Mouse (Mus musculus): ENCODE measurements around the gene Tubg1.
A peak's percentile ranks its signal among the peaks of the same experiment; 100 is the strongest.

The Tubg1 gene

DNA sequence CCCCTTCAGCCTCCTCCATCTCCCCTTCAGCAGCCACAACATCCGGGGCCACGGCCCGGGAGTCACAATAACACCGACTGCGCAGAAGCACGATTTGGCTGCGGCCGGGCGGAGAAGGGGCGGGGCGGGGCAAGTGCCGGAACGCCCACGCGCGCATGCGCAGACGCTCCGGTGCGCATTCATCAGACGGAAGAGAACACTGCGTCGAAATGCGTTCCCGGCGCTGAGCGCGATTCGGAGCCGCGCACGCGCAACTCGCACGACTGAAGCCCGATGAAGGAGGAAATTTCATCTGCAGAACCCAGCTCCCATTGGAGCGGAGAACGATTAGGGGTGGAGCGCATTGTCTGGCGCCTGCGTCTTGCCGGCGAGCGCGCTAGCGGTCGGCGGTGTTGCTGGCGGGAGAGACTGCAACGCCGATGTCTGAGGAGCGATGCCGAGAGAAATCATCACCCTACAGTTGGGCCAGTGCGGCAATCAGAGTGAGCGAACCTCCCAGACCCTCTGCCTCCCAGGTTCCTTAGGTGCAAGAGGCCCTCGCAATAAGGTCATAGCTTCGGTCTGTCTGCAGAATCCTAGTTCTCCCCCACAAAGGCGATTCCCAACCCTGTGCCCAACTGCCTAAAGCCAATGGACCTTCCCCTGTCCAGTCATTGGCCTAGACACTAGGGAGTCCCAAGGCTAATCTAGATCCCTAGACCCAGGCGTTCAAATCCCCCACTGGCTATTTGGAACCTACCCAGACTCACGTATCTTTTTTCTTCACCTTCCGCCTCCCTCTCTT lies at the start of gene Tubg1, which contains the start of gene Retreg3:
TSS of gene Tubg1 (plus strand) at position 178 of the 784 bp plus-strand sequence.
TSS of gene Retreg3 (minus strand) at position 133 of the 784 bp plus-strand sequence.
- peak; percentile 98 to 99 for DNase-seq (ENCODE audit: low spot score in 2 of 2)

DNA sequence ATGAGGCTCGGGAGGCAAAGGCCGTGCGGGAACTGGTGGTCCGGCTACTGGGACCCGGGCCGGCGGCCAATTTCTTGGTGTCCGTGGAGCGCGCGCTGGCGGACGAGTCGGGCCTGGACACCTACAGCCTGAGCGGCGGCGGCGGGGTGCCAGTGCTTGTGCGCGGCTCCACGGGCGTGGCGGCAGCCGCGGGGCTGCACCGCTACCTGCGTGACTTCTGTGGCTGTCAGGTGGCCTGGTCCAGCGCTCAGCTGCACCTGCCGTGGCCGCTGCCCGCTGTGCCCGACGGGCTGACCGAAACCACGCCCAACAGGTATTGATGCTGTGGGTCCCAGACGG lies 49.6 kb upstream of the Tubg1 start:
- no peak for DNase-seq (ENCODE audit: low spot score in 2 of 2)

- DNase-seq (ENCODE audit: low spot score in 2 of 2): no peak
Observed at GRCm38 (mm10) chr11:101070987-101071386, 48.8 kb upstream of the Tubg1 start.

GRCm38 (mm10) chr11:101071810-101072428 lies 47.8 kb upstream of the Tubg1 start:
- no peak for DNase-seq (ENCODE audit: low spot score in 2 of 2)

GRCm38 (mm10) chr11:101078121-101078520 lies 41.6 kb upstream of the Tubg1 start, which contains the start of gene Hsd17b1:
Gene Hsd17b1 (plus strand): TSS chr11:101078411.
- no peak for DNase-seq (ENCODE audit: low spot score in 2 of 2)

GRCm38 (mm10) chr11:101079746-101080145 lies 40.0 kb upstream of the Tubg1 start:
- DNase-seq (ENCODE audit: low spot score in 2 of 2): no peak

- DNase-seq (ENCODE audit: low spot score in 2 of 2): no peak
Observed at GRCm38 (mm10) chr11:101080421-101080820, 39.3 kb upstream of the Tubg1 start.

DNA sequence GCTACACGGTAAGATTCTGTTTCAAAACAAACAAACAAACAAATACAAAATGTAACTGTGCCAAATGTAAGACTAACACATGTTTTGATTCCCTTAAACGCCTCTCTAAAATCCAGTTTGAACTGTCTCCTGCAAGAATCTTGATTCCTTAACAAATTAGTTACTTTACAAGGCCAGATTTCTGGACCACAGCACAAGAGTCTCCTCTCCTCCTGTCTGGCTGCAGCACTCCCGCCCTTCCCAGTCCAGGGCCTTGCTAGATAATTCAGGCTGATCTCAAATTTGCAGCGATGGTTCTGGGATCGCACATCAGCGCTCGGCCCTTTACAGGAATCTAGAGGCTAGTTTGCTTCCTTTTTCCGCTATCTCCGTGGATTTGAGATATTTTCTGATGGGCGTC lies 38.1 kb upstream of the Tubg1 start:
- no peak for DNase-seq (ENCODE audit: low spot score in 2 of 2)

- DNase-seq (ENCODE audit: low spot score in 2 of 2): peak; percentile 83
Observed at GRCm38 (mm10) chr11:101082208-101083082, 37.3 kb upstream of the Tubg1 start, which contains the start of gene Coasy. Gene Coasy (plus strand): TSS chr11:101082565.

GRCm38 (mm10) chr11:101083083-101083697 lies 36.5 kb upstream of the Tubg1 start:
- peak in 1 of 2 experiments; percentile 22 for DNase-seq (ENCODE audit: low spot score in 2 of 2)

DNA sequence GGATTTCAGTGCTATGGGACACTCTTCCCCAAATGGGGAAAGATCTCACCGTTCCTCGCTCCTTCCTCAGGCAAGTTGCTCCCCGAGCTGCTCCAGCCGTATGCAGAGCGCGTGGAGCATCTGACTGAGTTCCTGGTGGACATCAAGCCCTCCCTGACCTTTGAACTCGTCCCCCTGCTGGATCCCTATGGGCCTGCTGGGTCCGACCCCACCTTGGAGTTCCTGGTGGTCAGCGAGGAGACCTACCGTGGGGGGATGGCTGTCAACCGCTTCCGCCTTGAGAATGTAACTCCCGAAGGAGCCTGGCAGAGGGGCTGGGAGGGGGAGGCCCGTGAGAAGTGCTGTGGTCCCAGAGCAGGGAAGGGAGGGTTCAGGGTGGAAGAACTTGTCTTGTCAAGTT lies 35.5 kb upstream of the Tubg1 start:
- no peak for DNase-seq (ENCODE audit: low spot score in 2 of 2)

GRCm38 (mm10) chr11:101084811-101085210 lies 34.9 kb upstream of the Tubg1 start:
- peak in 1 of 2 experiments; percentile 10 for DNase-seq (ENCODE audit: low spot score in 2 of 2)

DNA sequence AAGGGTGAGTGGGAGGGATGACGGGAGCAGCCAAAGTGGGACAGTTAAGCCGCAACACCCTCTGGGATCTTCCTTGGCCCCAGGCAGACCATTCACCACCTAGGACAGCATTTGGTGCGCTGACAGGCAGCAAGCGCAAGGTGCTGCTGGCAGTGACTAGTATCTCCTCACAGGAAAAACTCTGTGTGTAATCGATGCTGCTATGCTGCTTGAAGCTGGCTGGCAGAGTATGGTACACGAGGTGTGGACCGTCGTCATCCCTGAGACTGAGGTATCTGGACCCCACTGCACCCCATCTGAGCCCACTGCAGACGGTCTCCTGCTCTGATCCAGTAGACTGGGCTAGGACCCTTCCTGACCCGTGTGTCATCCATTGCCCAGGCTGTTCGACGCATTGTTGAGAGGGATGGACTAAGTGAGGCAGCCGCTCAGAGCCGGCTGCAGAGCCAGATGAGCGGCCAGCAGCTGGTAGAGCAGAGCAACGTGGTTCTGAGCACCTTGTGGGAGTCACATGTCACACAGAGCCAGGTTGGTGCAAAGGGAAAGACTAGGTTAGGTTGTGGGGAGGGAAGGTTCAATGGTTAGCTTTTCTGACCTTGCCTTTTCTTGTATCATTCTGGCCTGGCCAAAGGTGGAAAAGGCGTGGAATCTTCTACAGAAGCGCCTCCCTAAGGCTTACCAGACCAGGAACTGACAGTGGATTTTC lies 34.0 kb upstream of the Tubg1 start:
- DNase-seq (ENCODE audit: low spot score in 2 of 2): no peak

- peak in 1 of 2 experiments; percentile 9 for DNase-seq (ENCODE audit: low spot score in 2 of 2)
Observed at GRCm38 (mm10) chr11:101086323-101086674, 33.4 kb upstream of the Tubg1 start.

GRCm38 (mm10) chr11:101086756-101087681 lies 32.7 kb upstream of the Tubg1 start, which contains the start of gene Mlx:
Gene Mlx (plus strand): TSS chr11:101087277.
- DNase-seq (ENCODE audit: low spot score in 2 of 2): peak; percentile 77 to 92

- DNase-seq (ENCODE audit: low spot score in 2 of 2): no peak
Observed at GRCm38 (mm10) chr11:101087682-101088055, 32.1 kb upstream of the Tubg1 start.

DNA sequence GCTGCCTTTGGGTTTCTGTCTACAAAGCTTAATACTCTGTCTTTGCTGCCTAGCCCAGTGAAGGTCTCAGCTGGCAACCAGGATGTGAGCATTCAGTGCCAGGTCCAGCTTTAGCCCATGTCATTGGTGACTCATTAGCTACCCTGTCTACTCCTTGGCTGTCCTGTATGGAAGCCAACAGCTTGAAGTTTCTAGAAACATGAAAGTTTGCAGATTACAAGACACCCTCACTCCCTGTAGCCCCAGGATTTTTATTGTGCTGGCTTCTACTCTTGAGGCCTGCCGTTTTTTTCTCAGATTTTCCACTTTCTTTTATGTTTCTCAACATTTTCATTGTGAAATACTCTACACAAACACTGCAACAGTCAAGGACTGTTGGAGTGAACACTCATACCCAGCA lies 29.8 kb upstream of the Tubg1 start:
- no peak for DNase-seq (ENCODE audit: low spot score in 2 of 2)

DNA sequence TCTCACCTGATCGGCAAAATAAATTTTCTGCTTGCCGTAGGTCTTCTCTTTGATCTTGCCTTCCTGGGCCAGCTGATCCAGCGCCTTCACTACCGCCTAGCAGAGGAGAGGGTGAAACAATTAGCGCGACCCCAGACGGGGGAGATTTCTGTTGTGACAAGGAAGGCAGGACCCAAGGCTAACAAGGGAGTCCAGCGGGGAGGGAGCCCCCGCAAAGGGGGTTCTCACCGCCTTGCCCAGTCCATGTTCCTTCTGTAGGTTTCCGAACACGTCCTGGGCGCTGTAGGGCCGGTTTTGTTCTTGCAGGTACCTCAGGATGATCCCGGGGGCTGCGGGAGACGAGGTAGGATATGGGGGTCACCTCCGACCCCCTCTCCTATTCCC lies 24.8 kb upstream of the Tubg1 start:
- DNase-seq (ENCODE audit: low spot score in 2 of 2): no peak

DNA sequence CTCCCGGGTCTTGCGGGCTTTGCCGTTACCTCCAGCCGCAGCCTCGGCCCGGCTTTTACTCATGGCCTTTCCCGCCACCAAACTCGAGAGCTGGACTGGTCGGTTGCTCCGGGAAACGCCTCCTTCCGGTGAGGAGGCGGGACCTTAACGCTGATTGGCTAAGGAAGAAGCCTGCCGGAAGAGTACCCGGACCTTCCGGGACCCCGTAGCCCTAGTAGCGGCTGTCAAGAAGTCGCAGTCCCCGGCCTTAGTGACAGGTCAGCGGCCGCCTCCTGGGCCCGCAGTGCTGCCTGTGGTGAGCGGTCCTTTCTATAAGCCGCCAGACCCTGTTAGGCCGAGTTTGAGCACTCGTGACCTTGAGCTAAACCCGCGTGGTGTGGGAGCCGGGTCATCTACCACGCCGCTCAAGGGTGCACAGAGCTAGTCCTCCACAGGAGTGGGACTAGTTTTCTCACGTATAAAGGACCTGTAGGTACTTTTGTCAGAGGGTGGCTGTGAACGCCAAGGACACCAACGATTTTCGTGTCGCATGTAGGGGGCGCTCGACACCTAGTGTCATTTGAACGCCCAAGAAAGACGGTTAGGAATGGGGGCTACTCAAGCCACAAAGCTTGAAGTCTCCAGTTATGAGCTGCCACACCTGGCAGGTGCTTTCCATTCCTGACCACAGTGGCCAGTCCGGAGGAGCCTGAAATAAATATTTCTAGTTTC lies 24.3 kb upstream of the Tubg1 start, which contains the start of gene Psmc3ip:
TSS of gene Psmc3ip (minus strand) at position 123 of the 711 bp plus-strand sequence.
- peak; percentile 93 to 97 for DNase-seq (ENCODE audit: low spot score in 2 of 2)
